ENCODE assay signal across 8 mouse cellular contexts in the genomic region with DNA sequence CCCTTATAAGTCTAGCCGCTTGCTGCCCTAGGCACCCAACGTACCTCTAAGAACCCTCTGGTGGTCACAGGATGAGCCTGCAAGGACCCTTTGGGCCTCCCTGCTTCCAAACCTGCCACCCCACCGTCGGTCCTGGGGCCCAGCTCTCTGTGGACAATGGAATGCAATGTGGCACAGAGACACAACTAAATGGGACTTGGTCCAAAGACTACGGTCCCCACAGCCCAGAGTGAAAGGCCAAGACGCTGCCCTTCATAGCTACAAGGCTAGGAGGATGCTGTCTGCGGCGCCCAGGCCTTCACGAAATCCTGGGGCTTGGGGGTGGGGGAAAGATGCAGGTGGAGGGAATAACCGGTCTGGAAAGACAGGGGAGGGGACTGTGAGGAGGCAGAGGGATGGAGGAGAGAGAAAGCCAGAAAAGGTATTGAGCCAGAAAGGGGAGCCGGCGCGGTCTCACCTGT. TPM values are rescaled to one million over a fixed set of nuclear protein-coding genes. Genes with fewer than 3 reads are reported as not detected.
DNase-seq lines count a peak whose midpoint lies in the region; ATAC-seq and TF ChIP-seq lines count a peak whose summit lies in the region.

No protein-coding gene starts in this region.

- DNase-seq in left cerebral cortex, postnatal 10 days (ENCODE audit: extremely low spot score in 1 of 2, low spot score in 2 of 2) = peak; percentile 27 to 42
- DNase-seq in left cerebral cortex, adult 9 months (ENCODE audit: low spot score in 2 of 2) = no peak
- DNase-seq in cerebellum, adult 9-10 months = peak; percentile 77
- no peak for DNase-seq in liver, postnatal 0 days
- no peak for DNase-seq in adrenal gland, postnatal 14 days
- no peak for DNase-seq in thymus, postnatal 14 days

- no peaks in the 10 kb centered on the region for H3K9me3 ChIP-seq in heart, embryonic 15.5 days (replicated peaks)
- H3K9me3 ChIP-seq in liver, postnatal 0 days (ENCODE audit: low read length) = no peaks in the 10 kb centered on the region

- peaks cover 30% of the 10 kb centered on the region for H3K4me1 ChIP-seq in heart, embryonic 15.5 days (replicated peaks)
- H3K4me1 ChIP-seq in liver, postnatal 0 days (ENCODE audit: insufficient read depth) = peaks cover 9% of the 10 kb centered on the region; the same call in 1 of the 2 replicates

- ATAC-seq in heart, embryonic 15.5 days (replicated peaks; ENCODE audit: insufficient number of reproducible peaks, insufficient read depth, low FRiP score, low read depth) = no peak
- ATAC-seq in liver, postnatal 0 days = no peak
- no peak for ATAC-seq in CD4-positive, CD25-positive, alpha-beta regulatory T cell, adult 4 months

- H3K9ac ChIP-seq in heart, embryonic 15.5 days = peak overlapping the region; percentile 37
- H3K9ac ChIP-seq in liver, postnatal 0 days (replicated peaks) = no peak overlapping the region

- no peaks in the 10 kb centered on the region for H3K36me3 ChIP-seq in heart, embryonic 15.5 days
- H3K36me3 ChIP-seq in liver, postnatal 0 days (replicated peaks; ENCODE audit: insufficient read depth, low read length) = no peaks in the 10 kb centered on the region

- peak overlapping the region; percentile 47 for H3K4me3 ChIP-seq in heart, embryonic 15.5 days
- peak overlapping the region; percentile 19; the same call in 1 of the 2 replicates for H3K4me3 ChIP-seq in liver, postnatal 0 days (ENCODE audit: low read depth, low read length)

- intact Hi-C loops in left cerebral cortex, postnatal 10 days (cut with DNase I) = no loop called here

- no peak for TF ChIP-seq EP300 in liver, postnatal 0 days (IDR thresholded peaks at IDR 0.05; ENCODE audit: low read depth)

- WGBS in heart, embryonic 15.5 days = 14% methylated on average over 13 of the region's 13 CpGs
- 28% methylated on average over 12 of the region's 13 CpGs for WGBS in liver, postnatal 0 days (ENCODE audit: insufficient replicate concordance)

- peaks cover 59% of the 10 kb centered on the region for H3K27me3 ChIP-seq in heart, embryonic 15.5 days
- H3K27me3 ChIP-seq in liver, postnatal 0 days (ENCODE audit: insufficient read depth, low read length) = peaks cover 37% of the 10 kb centered on the region

- peak overlapping the region; percentile 75 for H3K4me2 ChIP-seq in heart, embryonic 15.5 days
- peak overlapping the region; percentile 54 for H3K4me2 ChIP-seq in liver, postnatal 0 days (ENCODE audit: low read depth, low read length)

- peak; percentile 30; the same call in 1 of the 2 replicates for TF ChIP-seq CTCF in liver, postnatal 0 days (IDR thresholded peaks at IDR 0.05; ENCODE audit: low read depth)

- no peak overlapping the region for H3K27ac ChIP-seq in heart, embryonic 15.5 days
- H3K27ac ChIP-seq in liver, postnatal 0 days (ENCODE audit: low read depth) = no peak overlapping the region

RNA-seq across cellular contexts. Expression of a gene that starts 0.8 kb away (rescaled TPM):
- total RNA-seq in left cerebral cortex, postnatal 10 days (2021) = 10 to 100 TPM; 78.1 to 82.5 TPM
- 1.1 and 3.3 TPM in 2 replicates for polyA plus RNA-seq in heart, embryonic 15.5 days (2015; fragmentation: Nextera tagmentation; extraction: Ambion mirVana)
- polyA plus RNA-seq in liver, postnatal 0 days (2015; fragmentation: Nextera tagmentation; extraction: Ambion mirVana) = 1.5 and 1.6 TPM in 2 replicates
- under 1 TPM in 1 of 2 experiments, not detected in 1; 0.22 TPM for polyA plus RNA-seq in CD4-positive, CD25-positive, alpha-beta regulatory T cell, adult 4 months (2017; shearing (Covaris generic))
- total RNA-seq in adrenal gland, postnatal 14 days (2021) = 2.9 and 4.4 TPM in 2 replicates

RNA-seq across cellular contexts. Expression of a gene that starts 20.8 kb away (rescaled TPM):
- total RNA-seq in left cerebral cortex, postnatal 10 days (2021) = 10 to 100 TPM; 48.5 to 55.3 TPM
- polyA plus RNA-seq in heart, embryonic 15.5 days (2015; fragmentation: Nextera tagmentation; extraction: Ambion mirVana) = 38.8 and 48.5 TPM in 2 replicates
- polyA plus RNA-seq in liver, postnatal 0 days (2015; fragmentation: Nextera tagmentation; extraction: Ambion mirVana) = 19.6 and 23.5 TPM in 2 replicates
- 10 to 100 TPM; 27.9 to 60.5 TPM for polyA plus RNA-seq in CD4-positive, CD25-positive, alpha-beta regulatory T cell, adult 4 months (2017; shearing (Covaris generic))
- 85.1 and 90.4 TPM in 2 replicates for total RNA-seq in adrenal gland, postnatal 14 days (2021)

RNA-seq across cellular contexts. Expression of a gene that starts 33.4 kb away (rescaled TPM):
- not detected for total RNA-seq in left cerebral cortex, postnatal 10 days (2021)
- not detected in 2 replicates for polyA plus RNA-seq in heart, embryonic 15.5 days (2015; fragmentation: Nextera tagmentation; extraction: Ambion mirVana)
- not detected in 2 replicates for polyA plus RNA-seq in liver, postnatal 0 days (2015; fragmentation: Nextera tagmentation; extraction: Ambion mirVana)
- polyA plus RNA-seq in CD4-positive, CD25-positive, alpha-beta regulatory T cell, adult 4 months (2017; shearing (Covaris generic)) = not detected
- not detected in 2 replicates for total RNA-seq in adrenal gland, postnatal 14 days (2021)

RNA-seq across cellular contexts. Expression of a gene that starts 53.3 kb away (rescaled TPM):
- total RNA-seq in left cerebral cortex, postnatal 10 days (2021) = 10 to 100 TPM; 34.5 to 46.0 TPM
- 2.6 and 4.0 TPM in 2 replicates for polyA plus RNA-seq in heart, embryonic 15.5 days (2015; fragmentation: Nextera tagmentation; extraction: Ambion mirVana)
- polyA plus RNA-seq in liver, postnatal 0 days (2015; fragmentation: Nextera tagmentation; extraction: Ambion mirVana) = 0.20 and 0.28 TPM in 2 replicates
- polyA plus RNA-seq in CD4-positive, CD25-positive, alpha-beta regulatory T cell, adult 4 months (2017; shearing (Covaris generic)) = 1 to 10 TPM; 4.2 to 5.6 TPM
- total RNA-seq in adrenal gland, postnatal 14 days (2021) = 11.0 and 11.5 TPM in 2 replicates

RNA-seq across cellular contexts. Expression of a gene that starts 58.4 kb away (rescaled TPM):
- total RNA-seq in left cerebral cortex, postnatal 10 days (2021) = 10 to 100 TPM; 57.7 to 60.9 TPM
- 44.7 and 68.9 TPM in 2 replicates for polyA plus RNA-seq in heart, embryonic 15.5 days (2015; fragmentation: Nextera tagmentation; extraction: Ambion mirVana)
- 33.9 and 34.9 TPM in 2 replicates for polyA plus RNA-seq in liver, postnatal 0 days (2015; fragmentation: Nextera tagmentation; extraction: Ambion mirVana)
- 100 to 1,000 TPM; 203 to 260 TPM for polyA plus RNA-seq in CD4-positive, CD25-positive, alpha-beta regulatory T cell, adult 4 months (2017; shearing (Covaris generic))
- 37.6 and 47.5 TPM in 2 replicates for total RNA-seq in adrenal gland, postnatal 14 days (2021)

Comparison
In these comparisons a context has a peak if more than half of its experiments do, and no peak if none do; other contexts are left out.
1. DNase-seq: peak in left cerebral cortex, postnatal 10 days (2 of 2) and cerebellum, adult 9-10 months (single experiment); none in left cerebral cortex, adult 9 months (0 of 2), liver, postnatal 0 days (single experiment), adrenal gland, postnatal 14 days (single experiment) and thymus, postnatal 14 days (single experiment).